Mouse (Mus musculus): ENCODE measurements around the gene Gm10837.

- TF ChIP-seq POLR2A (IDR thresholded peaks at IDR 0.05; ENCODE audit: low read depth, low read length) (no peak), CTCF (IDR thresholded peaks at IDR 0.05; ENCODE audit: borderline replicate concordance, insufficient read depth, low read length) (no peak)
Measured at GRCm38 (mm10) chr14:122474041-122474890, 16.1 kb upstream of the Gm10837 start.

Data from embryonic fibroblast, embryonic 13.5 days (primary cell).